Mouse (Mus musculus) 3134 (cell line): ENCODE results near the gene Cib3.

Experiments
- DNase-seq: peaks from one replicate; pipeline ENCODE4 v3.0.0-alpha.2; 2011; ENCODE audit warnings: low spot score; ENCODE audit not compliant: insufficient read length; ENCODE audit errors: extremely low read depth

The Cib3 gene

GRCm38 (mm10) chr8:72212751-72213150, at the start of gene Cib3:
Gene Cib3, minus strand, starts transcription at chr8:72212837.
- DNase-seq: no peak

GRCm38 (mm10) chr8:72261872-72262271, 49.2 kb upstream of the Cib3 start:
- no peak for DNase-seq

GRCm38 (mm10) chr8:72261431-72261830, 48.8 kb upstream of the Cib3 start:
- no peak for DNase-seq

- no peak for DNase-seq
These were observed 48.4 kb upstream of the Cib3 start for GRCm38 (mm10) chr8:72261019-72261418.

- no peak for DNase-seq
These were observed 47.9 kb upstream of the Cib3 start for GRCm38 (mm10) chr8:72260585-72260984.

- no peak for DNase-seq
These were observed 47.2 kb upstream of the Cib3 start for GRCm38 (mm10) chr8:72259862-72260261.

- DNase-seq: no peak
These were observed 45.2 kb upstream of the Cib3 start for GRCm38 (mm10) chr8:72257902-72258238.

- no peak for DNase-seq
These were observed 44.7 kb upstream of the Cib3 start for GRCm38 (mm10) chr8:72257171-72257901.

GRCm38 (mm10) chr8:72244610-72245009, 32.0 kb upstream of the Cib3 start:
- DNase-seq: no peak

- no peak for DNase-seq
These were observed 29.6 kb upstream of the Cib3 start for GRCm38 (mm10) chr8:72242226-72242625.

- no peak for DNase-seq
These were observed 28.3 kb upstream of the Cib3 start for GRCm38 (mm10) chr8:72240951-72241350.

- DNase-seq: no peak
These were observed 27.7 kb upstream of the Cib3 start for GRCm38 (mm10) chr8:72240403-72240763.

- DNase-seq: peak; percentile 98
These were observed 27.1 kb upstream of the Cib3 start, which contains the start of gene Ap1m1 for GRCm38 (mm10) chr8:72239499-72240402. Gene Ap1m1, plus strand, starts transcription at chr8:72240018.

- DNase-seq: no peak
These were observed 10.0 kb upstream of the Cib3 start for GRCm38 (mm10) chr8:72222656-72223055.

GRCm38 (mm10) chr8:72220758-72221157, 8.1 kb upstream of the Cib3 start:
- no peak for DNase-seq

GRCm38 (mm10) chr8:72219541-72220363, 7.1 kb upstream of the Cib3 start, which contains the start of gene Fam32a:
Gene Fam32a, plus strand, starts transcription at chr8:72219730.
- peak; percentile 85 for DNase-seq

- DNase-seq: no peak
These were observed 6.3 kb upstream of the Cib3 start for GRCm38 (mm10) chr8:72218781-72219540.

GRCm38 (mm10) chr8:72215871-72216270, 3.2 kb upstream of the Cib3 start:
- DNase-seq: no peak

GRCm38 (mm10) chr8:72215060-72215459, 2.4 kb upstream of the Cib3 start:
- no peak for DNase-seq

- no peak for DNase-seq
These were observed 899 bp upstream of the Cib3 start, which contains the start of gene Gm11034 for GRCm38 (mm10) chr8:72213536-72213935. Gene Gm11034, minus strand, starts transcription at chr8:72213636.
